Mouse (Mus musculus) bone marrow macrophage, adult 2 months (primary cell): ENCODE data around the gene Coq2.

Experiments used
- CTCF ChIP-seq: IDR thresholded peaks from 2 replicates; pipeline ENCODE4 v1.5.1; 2012; ENCODE audit warnings: low read depth, mild to moderate bottlenecking, low read length, moderate library complexity
- POLR2A ChIP-seq: IDR thresholded peaks from 2 replicates; pipeline ENCODE4 v1.6.1; 2012; ENCODE audit warnings: mild to moderate bottlenecking, low read depth, low read length, borderline replicate concordance

GRCm38 (mm10) chr5:100679911-100680541 lies 5.1 kb upstream of the Coq2 start:
- TF ChIP-seq CTCF, result no peak
- TF ChIP-seq POLR2A, result no peak
